Mouse (Mus musculus): Measurements from ENCODE around the gene Ndufaf5. TPM values are rescaled to one million over a fixed set of nuclear protein-coding genes. Genes with fewer than 3 reads are reported as not detected.

Gene Ndufaf5
- total and polyA plus RNA-seq, 3 experiments, result 11.8 to 27.3 (median 16.8) TPM

DNA sequence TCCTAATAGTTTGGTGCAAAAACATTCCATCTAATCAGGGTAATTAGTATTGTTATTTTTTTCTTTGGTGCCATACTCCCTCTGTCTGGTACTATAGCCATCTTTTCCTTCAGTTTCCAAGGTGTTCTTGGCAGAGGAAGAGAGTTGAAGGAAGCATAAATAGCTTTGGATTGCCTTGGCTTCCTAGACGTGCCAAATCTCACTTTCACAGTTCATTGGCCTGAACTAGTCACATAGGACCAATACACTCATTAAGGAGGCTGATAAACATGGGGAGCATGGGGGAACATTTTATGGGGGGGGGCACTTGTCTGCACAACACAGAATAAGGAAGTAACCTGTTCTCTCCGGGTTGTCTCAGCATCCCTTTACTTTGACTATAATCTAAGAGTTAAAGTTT lies 45.0 kb downstream of the Ndufaf5 start:
- DNase-seq (ENCODE audit: low spot score), result no peak

GRCm38 (mm10) chr2:140215965-140216364 lies 45.5 kb downstream of the Ndufaf5 start:
- no peak for ATAC-seq (ENCODE audit: extremely low read depth, insufficient number of reproducible peaks, low FRiP score, poor library complexity, severe bottlenecking)
- no peak overlapping the region for H3K4me3 ChIP-seq (ENCODE audit: low read depth, low read length)
- H3K9me3 ChIP-seq (replicated peaks), result no peaks in the 10 kb centered on the region
- DNase-seq (ENCODE audit: low spot score), result no peak
- H3K27me3 ChIP-seq (ENCODE audit: insufficient read depth, low read length), result peaks cover 2% of the 10 kb centered on the region
- no peaks in the 10 kb centered on the region for H3K4me1 ChIP-seq (ENCODE audit: insufficient read depth, low read depth, low read length)
- TF ChIP-seq TAL1 (conservative IDR thresholded peaks at IDR 0.05; ENCODE audit: low read depth, low read length) (no peak), POLR2AphosphoS5 (IDR thresholded peaks at IDR 0.05; ENCODE audit: insufficient replicate concordance, low read depth, low read length) (no peak)
- no peaks in the 10 kb centered on the region for H3K36me3 ChIP-seq (replicated peaks)

More for the DNA sequence above, 45.0 kb downstream of the Ndufaf5 start:
- TF ChIP-seq TAL1 (conservative IDR thresholded peaks at IDR 0.05; ENCODE audit: low read depth, low read length) (no peak), CTCF (IDR thresholded peaks at IDR 0.05; ENCODE audit: low read depth, low read length) (no peak), GATA2 (IDR thresholded peaks at IDR 0.05; ENCODE audit: borderline replicate concordance, low read depth, low read length) (no peak), GATA1 (IDR thresholded peaks at IDR 0.05; ENCODE audit: borderline replicate concordance, low read length) (no peak), POLR2AphosphoS5 (IDR thresholded peaks at IDR 0.05; ENCODE audit: insufficient replicate concordance, low read depth, low read length) (no peak)
- no peak for ATAC-seq (ENCODE audit: extremely low read depth, insufficient number of reproducible peaks, low FRiP score, poor library complexity, severe bottlenecking)
- no peaks in the 10 kb centered on the region for H3K36me3 ChIP-seq (replicated peaks)
- H3K4me3 ChIP-seq (ENCODE audit: low read depth, low read length), result no peak overlapping the region
- peaks cover 2% of the 10 kb centered on the region for H3K27me3 ChIP-seq (ENCODE audit: insufficient read depth, low read length)
- no peaks in the 10 kb centered on the region for H3K4me1 ChIP-seq (ENCODE audit: insufficient read depth, low read depth, low read length)
- no peaks in the 10 kb centered on the region for H3K9me3 ChIP-seq (replicated peaks)

DNA sequence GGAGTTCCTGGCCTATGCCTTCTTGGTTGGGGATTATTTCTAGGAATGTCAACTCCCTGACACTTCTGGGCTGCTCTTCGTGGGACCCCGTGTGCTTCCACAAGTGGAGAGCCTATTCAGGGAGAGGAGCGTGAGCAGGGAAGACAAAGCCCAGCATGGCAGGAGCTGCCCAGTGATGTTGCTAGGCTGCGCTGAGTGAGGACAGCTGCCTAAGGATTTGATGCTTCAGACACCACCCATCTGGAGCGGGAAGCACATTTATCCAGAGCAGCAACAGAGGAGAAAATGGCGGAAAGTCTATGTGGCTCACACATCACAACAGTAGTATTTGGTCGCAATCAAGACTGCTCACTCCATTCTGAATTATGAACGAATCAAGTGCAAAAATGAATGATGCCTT lies 49.9 kb downstream of the Ndufaf5 start:
- H3K27me3 ChIP-seq (ENCODE audit: insufficient read depth, low read length), result peaks cover 2% of the 10 kb centered on the region; the same call in 1 of the 2 replicates
- no peaks in the 10 kb centered on the region for H3K9me3 ChIP-seq (replicated peaks)
- H3K4me1 ChIP-seq (ENCODE audit: insufficient read depth, low read depth, low read length), result no peaks in the 10 kb centered on the region
- no peak for DNase-seq (ENCODE audit: low spot score)
- no peak for ATAC-seq (ENCODE audit: extremely low read depth, insufficient number of reproducible peaks, low FRiP score, poor library complexity, severe bottlenecking)
- H3K4me3 ChIP-seq (ENCODE audit: low read depth, low read length), result no peak overlapping the region
- TF ChIP-seq CTCF (IDR thresholded peaks at IDR 0.05; ENCODE audit: low read depth, low read length) (no peak), GATA1 (IDR thresholded peaks at IDR 0.05; ENCODE audit: borderline replicate concordance, low read length) (no peak), TAL1 (conservative IDR thresholded peaks at IDR 0.05; ENCODE audit: low read depth, low read length) (no peak), GATA2 (IDR thresholded peaks at IDR 0.05; ENCODE audit: borderline replicate concordance, low read depth, low read length) (no peak), POLR2AphosphoS5 (IDR thresholded peaks at IDR 0.05; ENCODE audit: insufficient replicate concordance, low read depth, low read length) (no peak)
- H3K36me3 ChIP-seq (replicated peaks), result no peaks in the 10 kb centered on the region

- DNase-seq (ENCODE audit: low spot score), result no peak
- H3K4me3 ChIP-seq (ENCODE audit: low read depth, low read length), result no peak overlapping the region
- TF ChIP-seq CTCF (IDR thresholded peaks at IDR 0.05; ENCODE audit: low read depth, low read length) (no peak), POLR2AphosphoS5 (IDR thresholded peaks at IDR 0.05; ENCODE audit: insufficient replicate concordance, low read depth, low read length) (no peak), GATA1 (IDR thresholded peaks at IDR 0.05; ENCODE audit: borderline replicate concordance, low read length) (no peak), GATA2 (IDR thresholded peaks at IDR 0.05; ENCODE audit: borderline replicate concordance, low read depth, low read length) (no peak), TAL1 (conservative IDR thresholded peaks at IDR 0.05; ENCODE audit: low read depth, low read length) (no peak)
Observed at GRCm38 (mm10) chr2:140230295-140230694, 59.8 kb downstream of the Ndufaf5 start.

DNA sequence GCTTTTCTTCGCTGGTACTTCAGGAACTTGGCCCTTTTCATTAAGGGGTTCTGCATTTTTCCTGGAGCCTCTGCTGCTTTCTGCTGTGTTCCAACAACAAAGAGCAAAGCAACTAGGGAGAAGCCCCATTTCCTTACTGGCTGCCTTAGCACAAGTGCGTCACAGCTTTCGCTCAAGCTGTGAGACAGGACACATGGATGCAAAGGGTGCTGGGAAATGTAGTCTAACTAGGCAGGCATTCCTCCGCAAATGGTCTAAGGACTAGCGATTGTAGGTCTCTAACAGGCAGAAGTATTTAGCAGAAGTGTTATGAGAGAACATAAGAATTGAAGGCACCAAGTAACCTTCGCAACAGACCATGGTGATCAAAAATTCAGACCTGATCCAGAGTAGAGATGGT lies 66.8 kb downstream of the Ndufaf5 start:
- ATAC-seq (ENCODE audit: extremely low read depth, insufficient number of reproducible peaks, low FRiP score, poor library complexity, severe bottlenecking) (no peak), DNase-seq (ENCODE audit: low spot score) (no peak)
- H3K9me3 ChIP-seq (replicated peaks), result no peaks in the 10 kb centered on the region
- H3K4me1 ChIP-seq (ENCODE audit: insufficient read depth, low read depth, low read length), result no peaks in the 10 kb centered on the region
- H3K36me3 ChIP-seq (replicated peaks), result no peaks in the 10 kb centered on the region
- H3K27me3 ChIP-seq (ENCODE audit: insufficient read depth, low read length), result no peaks in the 10 kb centered on the region
- no peak overlapping the region for H3K4me3 ChIP-seq (ENCODE audit: low read depth, low read length)
- TF ChIP-seq POLR2AphosphoS5 (IDR thresholded peaks at IDR 0.05; ENCODE audit: insufficient replicate concordance, low read depth, low read length) (no peak), GATA2 (IDR thresholded peaks at IDR 0.05; ENCODE audit: borderline replicate concordance, low read depth, low read length) (no peak), CTCF (IDR thresholded peaks at IDR 0.05; ENCODE audit: low read depth, low read length) (no peak), GATA1 (IDR thresholded peaks at IDR 0.05; ENCODE audit: borderline replicate concordance, low read length) (no peak), TAL1 (conservative IDR thresholded peaks at IDR 0.05; ENCODE audit: low read depth, low read length) (no peak)

More at GRCm38 (mm10) chr2:140230295-140230694, 59.8 kb downstream of the Ndufaf5 start:
- H3K27me3 ChIP-seq (ENCODE audit: insufficient read depth, low read length), result no peaks in the 10 kb centered on the region
- H3K4me1 ChIP-seq (ENCODE audit: insufficient read depth, low read depth, low read length), result no peaks in the 10 kb centered on the region
- ATAC-seq (ENCODE audit: extremely low read depth, insufficient number of reproducible peaks, low FRiP score, poor library complexity, severe bottlenecking), result no peak
- no peaks in the 10 kb centered on the region for H3K9me3 ChIP-seq (replicated peaks)
- no peaks in the 10 kb centered on the region for H3K36me3 ChIP-seq (replicated peaks)

- no peaks in the 10 kb centered on the region for H3K9me3 ChIP-seq (replicated peaks)
- H3K4me1 ChIP-seq (ENCODE audit: insufficient read depth, low read depth, low read length), result no peaks in the 10 kb centered on the region
- ATAC-seq (ENCODE audit: extremely low read depth, insufficient number of reproducible peaks, low FRiP score, poor library complexity, severe bottlenecking), result no peak
- no peaks in the 10 kb centered on the region for H3K36me3 ChIP-seq (replicated peaks)
- no peak for TF ChIP-seq TAL1 (conservative IDR thresholded peaks at IDR 0.05; ENCODE audit: low read depth, low read length)
- TF ChIP-seq GATA2 (IDR thresholded peaks at IDR 0.05; ENCODE audit: borderline replicate concordance, low read depth, low read length), result no peak
- TF ChIP-seq CTCF (IDR thresholded peaks at IDR 0.05; ENCODE audit: low read depth, low read length), result no peak
- no peak for TF ChIP-seq POLR2AphosphoS5 (IDR thresholded peaks at IDR 0.05; ENCODE audit: insufficient replicate concordance, low read depth, low read length)
- no peak for TF ChIP-seq GATA1 (IDR thresholded peaks at IDR 0.05; ENCODE audit: borderline replicate concordance, low read length)
- no peak for DNase-seq (ENCODE audit: low spot score)
- H3K27me3 ChIP-seq (ENCODE audit: insufficient read depth, low read length), result no peaks in the 10 kb centered on the region
- H3K4me3 ChIP-seq (ENCODE audit: low read depth, low read length), result no peak overlapping the region
Observed at GRCm38 (mm10) chr2:140242398-140242797, 71.9 kb downstream of the Ndufaf5 start.

Data from G1E (cell line).